In the genomic region with DNA sequence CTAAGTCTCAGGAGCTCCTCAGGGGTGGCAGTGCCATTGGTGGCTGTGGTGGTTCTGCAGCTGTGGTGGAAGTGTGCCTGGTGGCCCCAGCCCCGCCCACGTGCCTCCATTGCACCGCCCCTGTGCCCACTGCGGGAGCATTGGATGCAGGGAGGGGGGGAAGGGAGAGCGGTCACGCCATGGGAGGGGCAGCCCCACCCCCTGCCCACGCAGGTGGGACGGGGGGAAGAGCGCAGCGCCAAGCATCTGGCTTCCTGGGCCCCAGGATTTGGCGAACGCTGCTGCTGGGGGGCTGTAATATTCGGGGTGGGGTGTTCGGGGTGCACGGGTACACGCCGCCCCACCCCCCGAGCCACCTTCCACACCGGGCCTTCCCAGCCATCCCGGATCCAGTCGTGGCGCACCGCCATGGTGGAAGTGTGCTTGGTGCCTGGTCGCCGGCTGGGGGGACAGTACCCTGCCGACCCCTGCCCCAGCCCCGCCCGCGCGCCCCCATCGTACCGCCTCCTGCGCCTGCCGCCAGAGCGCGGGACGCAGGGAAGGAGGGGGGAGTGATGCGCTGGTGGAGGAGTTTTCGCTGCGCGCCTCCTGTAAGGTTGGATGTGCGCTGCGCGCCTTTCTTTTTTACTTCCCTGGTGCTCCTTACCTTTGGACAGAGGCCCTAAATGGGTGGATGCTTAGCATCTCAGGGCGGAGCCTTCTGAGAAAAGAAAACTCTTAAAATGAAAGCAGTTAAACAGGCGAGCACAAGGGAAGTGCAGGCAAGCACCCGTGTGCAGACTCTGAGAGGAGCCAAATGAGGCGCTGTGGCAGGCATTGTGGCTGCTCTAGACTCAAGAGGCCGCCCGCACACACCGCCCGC, we compare ENCODE assay signal across 8 mouse cellular contexts. TPM values are rescaled to one million over a fixed set of nuclear protein-coding genes. Genes with fewer than 3 reads are reported as not detected.
DNase-seq lines count a peak whose midpoint lies in the region; ATAC-seq lines count a peak whose summit lies in the region.

No protein-coding gene starts in this region.

- WGBS in kidney, embryonic 14.5 days, result 2% methylated on average over 40 of the region's 52 CpGs
- WGBS in embryonic facial prominence, embryonic 10.5 days, result 4% methylated on average over 51 of the region's 52 CpGs
- WGBS in hindbrain, embryonic 12.5 days, result 2% methylated on average over 49 of the region's 52 CpGs
- 1% methylated on average over 52 of the region's 52 CpGs for WGBS in liver, embryonic 16.5 days (ENCODE audit: insufficient replicate concordance)

- H3K9me3 ChIP-seq in kidney, embryonic 14.5 days (ENCODE audit: control insufficient read depth, low read length), result peaks cover 7% of the 10 kb centered on the region; the same call in 1 of the 2 replicates
- peaks cover 23% of the 10 kb centered on the region for H3K9me3 ChIP-seq in embryonic facial prominence, embryonic 10.5 days
- peaks cover 14% of the 10 kb centered on the region for H3K9me3 ChIP-seq in hindbrain, embryonic 12.5 days (replicated peaks)
- no peaks in the 10 kb centered on the region; the same call in 1 of the 2 replicates for H3K9me3 ChIP-seq in liver, embryonic 16.5 days (replicated peaks; ENCODE audit: control insufficient read depth, low read length)

- no peaks in the 10 kb centered on the region for H3K36me3 ChIP-seq in kidney, embryonic 14.5 days (ENCODE audit: control insufficient read depth, insufficient read depth, low read length)
- no peaks in the 10 kb centered on the region for H3K36me3 ChIP-seq in embryonic facial prominence, embryonic 10.5 days (replicated peaks)
- no peaks in the 10 kb centered on the region for H3K36me3 ChIP-seq in hindbrain, embryonic 12.5 days
- no peaks in the 10 kb centered on the region for H3K36me3 ChIP-seq in liver, embryonic 16.5 days (ENCODE audit: control insufficient read depth, insufficient read depth)

- peak; percentile 94 for ATAC-seq in kidney, embryonic 14.5 days (ENCODE audit: low FRiP score, low TSS enrichment)
- ATAC-seq in hindbrain, embryonic 12.5 days (ENCODE audit: low FRiP score), result peak; percentile 94
- peak; percentile 54 for ATAC-seq in liver, embryonic 16.5 days (ENCODE audit: low read depth)
- ATAC-seq in neutrophil, adult 5-6 weeks (ENCODE audit: extremely low read depth, insufficient number of reproducible peaks, low FRiP score, poor library complexity, severe bottlenecking), result peak; percentile 56
- no peak for ATAC-seq in erythroblast, adult 5-6 weeks (replicated peaks; ENCODE audit: low FRiP score, poor library complexity, severe bottlenecking)

- peak overlapping the region; percentile 60 for H3K4me3 ChIP-seq in kidney, embryonic 14.5 days (ENCODE audit: low read length)
- peak overlapping the region; percentile 72 for H3K4me3 ChIP-seq in embryonic facial prominence, embryonic 10.5 days
- peak overlapping the region; percentile 63 for H3K4me3 ChIP-seq in hindbrain, embryonic 12.5 days
- H3K4me3 ChIP-seq in liver, embryonic 16.5 days (ENCODE audit: low read depth, low read length), result peak overlapping the region; percentile 60

- no peak for DNase-seq in kidney, postnatal 25 days
- DNase-seq in T-cell, adult 2 months (ENCODE audit: low spot score), result peak; percentile 1
- peak; percentile 76 for DNase-seq in embryonic facial prominence, embryonic 10.5 days (ENCODE audit: low spot score)

- H3K27ac ChIP-seq in kidney, embryonic 14.5 days (ENCODE audit: low read depth, low read length), result peak overlapping the region; percentile 76
- H3K27ac ChIP-seq in embryonic facial prominence, embryonic 10.5 days (replicated peaks), result peak overlapping the region; percentile 91
- H3K27ac ChIP-seq in hindbrain, embryonic 12.5 days, result peak overlapping the region; percentile 85
- H3K27ac ChIP-seq in liver, embryonic 16.5 days (ENCODE audit: low read length), result no peak overlapping the region

- H3K27me3 ChIP-seq in kidney, embryonic 14.5 days (ENCODE audit: control insufficient read depth, insufficient read depth, low read length), result no peaks in the 10 kb centered on the region
- no peaks in the 10 kb centered on the region for H3K27me3 ChIP-seq in embryonic facial prominence, embryonic 10.5 days (replicated peaks; ENCODE audit: low read depth, poor library complexity, severe bottlenecking)
- H3K27me3 ChIP-seq in hindbrain, embryonic 12.5 days, result no peaks in the 10 kb centered on the region
- H3K27me3 ChIP-seq in liver, embryonic 16.5 days (ENCODE audit: control insufficient read depth, insufficient read depth, low read depth, low read length), result no peaks in the 10 kb centered on the region

- H3K4me2 ChIP-seq in kidney, embryonic 14.5 days (replicated peaks; ENCODE audit: low read depth, low read length), result peak overlapping the region; percentile 88
- peak overlapping the region; percentile 76 for H3K4me2 ChIP-seq in hindbrain, embryonic 12.5 days (replicated peaks)
- H3K4me2 ChIP-seq in liver, embryonic 16.5 days (ENCODE audit: low read depth, low read length), result peak overlapping the region; percentile 68

- peak overlapping the region; percentile 67 for H3K9ac ChIP-seq in kidney, embryonic 14.5 days (ENCODE audit: low read depth, low read length)
- peak overlapping the region; percentile 79 for H3K9ac ChIP-seq in hindbrain, embryonic 12.5 days
- H3K9ac ChIP-seq in liver, embryonic 16.5 days (ENCODE audit: low read depth, low read length), result peak overlapping the region; percentile 16

- H3K4me1 ChIP-seq in kidney, embryonic 14.5 days (ENCODE audit: control insufficient read depth, insufficient read depth, low read length), result peaks cover 3% of the 10 kb centered on the region; the same call in 1 of the 2 replicates
- H3K4me1 ChIP-seq in embryonic facial prominence, embryonic 10.5 days, result peaks cover 6% of the 10 kb centered on the region
- peaks cover 4% of the 10 kb centered on the region for H3K4me1 ChIP-seq in hindbrain, embryonic 12.5 days
- no peaks in the 10 kb centered on the region for H3K4me1 ChIP-seq in liver, embryonic 16.5 days (ENCODE audit: control insufficient read depth, low read depth, low read length)

RNA-seq across cellular contexts. Expression of gene Mrgprb5, which starts 31.4 kb away (rescaled TPM):
- not detected in 2 replicates for polyA plus RNA-seq in kidney, embryonic 14.5 days (2014; fragmentation: Nextera tagmentation; extraction: Ambion mirVana)
- not detected in 2 replicates for polyA plus RNA-seq in embryonic facial prominence, embryonic 10.5 days (2016; fragmentation: Nextera tagmentation; extraction: Ambion mirVana)
- not detected in 2 replicates for polyA plus RNA-seq in hindbrain, embryonic 12.5 days (2016; fragmentation: Nextera tagmentation; extraction: Ambion mirVana)
- not detected in 2 replicates for polyA plus RNA-seq in liver, embryonic 16.5 days (2015; fragmentation: Nextera tagmentation; extraction: Ambion mirVana)
- total RNA-seq in neutrophil, adult 5-6 weeks (2017), result not detected in 2 replicates
- not detected in 2 replicates for total RNA-seq in erythroblast, adult 5-6 weeks (2015; ENCODE audit: low replicate concordance)
- not detected in 2 replicates for total RNA-seq in erythroblast, adult 5-6 weeks (2017; ENCODE audit: low replicate concordance)

Comparison
In these comparisons a context has a peak if more than half of its experiments do, and no peak if none do; other contexts are left out.
1. H3K9ac ChIP-seq: peak in every context shown above with its lines; median percentile 79 in hindbrain, embryonic 12.5 days; 67 in kidney, embryonic 14.5 days; 16 in liver, embryonic 16.5 days.
2. DNase-seq: peak in T-cell, adult 2 months (single experiment) and embryonic facial prominence, embryonic 10.5 days (single experiment); none in kidney, postnatal 25 days (0 of 2).
3. Peak in every context shown above with its lines, with median percentiles within 50 percentile points of each other: H3K4me2 ChIP-seq and H3K4me3 ChIP-seq.